Mouse (Mus musculus): ENCODE results near the gene Ovch2. TPM values are rescaled to one million over a fixed set of nuclear protein-coding genes. Genes with fewer than 3 reads are reported as not detected.
"Not testable (repeated sequence)": the region's sequence is repeated elsewhere in the genome, so short reads cannot be mapped to it uniquely, and the experiment has no call there.

The Ovch2 gene
- not detected in 2 replicates for polyA plus RNA-seq (2014; fragmentation: Nextera tagmentation; extraction: Ambion mirVana)

DNA sequence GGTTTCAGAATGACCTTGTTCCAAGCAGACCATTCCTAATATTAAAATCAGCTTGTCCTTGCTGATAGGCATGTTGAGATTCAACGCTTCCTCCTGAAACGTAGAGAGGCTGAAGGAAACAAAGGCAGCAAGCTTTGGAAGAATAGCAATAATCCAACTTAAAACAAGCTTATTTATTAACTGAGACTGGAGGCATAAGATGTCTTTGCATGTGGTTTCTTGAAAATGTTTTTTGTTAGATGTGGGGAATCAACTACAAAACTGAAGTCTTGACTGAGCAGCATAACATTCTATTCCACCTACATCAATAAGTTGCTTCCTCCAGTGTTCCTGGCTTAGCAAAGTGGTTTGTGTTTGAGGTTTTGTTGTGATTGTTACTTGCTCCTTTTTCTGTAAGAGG is at the start of gene Ovch2:
Gene Ovch2 (minus strand): TSS at position 101 of the 400 bp plus-strand sequence.
- Histone ChIP-seq H3K4me2 (ENCODE audit: low read length) (no peak within 1 kb of the TSS), H3K4me3 (ENCODE audit: control insufficient read depth in 1 of 2, insufficient read depth in 1 of 2, low read depth in 1 of 2, low read length in 2 of 2) (no peak within 1 kb of the TSS), H3K9me3 (ENCODE audit: control insufficient read depth, low read length) (no peaks in the 10 kb centered on the region), H3K36me3 (ENCODE audit: control insufficient read depth, insufficient read depth, low read length) (no peaks in the 10 kb centered on the region), H3K9ac (ENCODE audit: low read length) (no peak within 1 kb of the TSS), H3K4me1 (ENCODE audit: control insufficient read depth in 2 of 2, insufficient read depth in 2 of 2, low read length in 2 of 2) (no peaks in the 10 kb centered on the region), H3K27ac (replicated peaks in 1 of 2; ENCODE audit: control insufficient read depth in 1 of 2, insufficient read depth in 1 of 2, low read depth in 2 of 2, low read length in 2 of 2) (no peak within 1 kb of the TSS), H3K27me3 (ENCODE audit: control insufficient read depth, insufficient read depth, low read length) (no peaks in the 10 kb centered on the region)
- no peak for ATAC-seq (ENCODE audit: insufficient number of reproducible peaks, insufficient read depth, low FRiP score, low read depth)
- 82% methylated on average over 2 of the region's 2 CpGs for WGBS

DNA sequence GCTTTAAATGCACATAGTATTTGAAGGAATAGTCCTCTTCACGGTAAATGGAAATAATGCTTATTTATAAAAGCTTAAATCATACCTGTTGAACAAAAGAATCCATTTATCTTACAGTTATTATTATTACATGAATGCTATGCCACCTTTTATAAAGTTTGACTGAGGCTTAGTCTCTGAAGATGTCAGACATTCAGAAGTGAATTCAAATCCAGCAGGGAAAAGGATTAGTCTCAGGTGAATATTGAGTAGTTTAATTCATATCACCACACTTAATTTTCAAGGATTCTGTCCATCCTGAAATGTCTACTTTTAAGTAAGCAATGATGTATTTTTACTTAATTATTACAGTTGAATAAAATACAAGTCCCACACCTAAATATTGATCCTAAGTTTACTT is 46.4 kb upstream of the Ovch2 start, which contains the start of gene Olfr470:
Gene Olfr470 (minus strand): TSS at position 101 of the 400 bp plus-strand sequence.
- not testable (repeated sequence) for H3K4me3 ChIP-seq (ENCODE audit: control insufficient read depth in 1 of 2, insufficient read depth in 1 of 2, low read depth in 1 of 2, low read length in 2 of 2); H3K4me2 ChIP-seq (ENCODE audit: low read length); H3K9me3 ChIP-seq (ENCODE audit: control insufficient read depth, low read length); H3K4me1 ChIP-seq (ENCODE audit: control insufficient read depth in 2 of 2, insufficient read depth in 2 of 2, low read length in 2 of 2); ATAC-seq (ENCODE audit: insufficient number of reproducible peaks, insufficient read depth, low FRiP score, low read depth); H3K9ac ChIP-seq (ENCODE audit: low read length); H3K27me3 ChIP-seq (ENCODE audit: control insufficient read depth, insufficient read depth, low read length); H3K36me3 ChIP-seq (ENCODE audit: control insufficient read depth, insufficient read depth, low read length); H3K27ac ChIP-seq (replicated peaks in 1 of 2; ENCODE audit: control insufficient read depth in 1 of 2, insufficient read depth in 1 of 2, low read depth in 2 of 2, low read length in 2 of 2)
- 63% methylated on average over 1 of the region's 1 CpGs for WGBS

DNA sequence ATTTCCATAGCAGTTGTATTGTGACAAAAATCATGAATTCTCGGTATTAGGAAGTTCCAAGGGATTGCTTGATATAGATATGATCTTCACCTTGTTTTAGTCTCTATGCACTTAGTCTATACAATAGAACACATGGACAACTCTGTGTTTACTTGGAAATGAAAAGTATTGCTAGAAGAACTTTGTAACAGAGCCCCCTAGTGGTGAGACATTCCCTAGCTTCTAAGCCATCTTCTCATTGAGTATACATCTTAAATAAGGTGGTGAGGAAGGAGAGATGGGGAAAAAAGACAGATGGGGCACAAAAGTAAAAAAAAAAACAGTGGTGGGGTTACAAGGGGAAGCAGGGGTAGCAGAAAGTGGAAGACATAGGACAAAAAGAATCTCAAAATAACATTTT is 40.7 kb upstream of the Ovch2 start:
- Histone ChIP-seq H3K4me3 (ENCODE audit: control insufficient read depth in 1 of 2, insufficient read depth in 1 of 2, low read depth in 1 of 2, low read length in 2 of 2) (no peak overlapping the region), H3K4me1 (ENCODE audit: control insufficient read depth in 2 of 2, insufficient read depth in 2 of 2, low read length in 2 of 2) (no peaks in the 10 kb centered on the region), H3K27ac (replicated peaks in 1 of 2; ENCODE audit: control insufficient read depth in 1 of 2, insufficient read depth in 1 of 2, low read depth in 2 of 2, low read length in 2 of 2) (no peak overlapping the region), H3K36me3 (ENCODE audit: control insufficient read depth, insufficient read depth, low read length) (no peaks in the 10 kb centered on the region), H3K9me3 (ENCODE audit: control insufficient read depth, low read length) (no peaks in the 10 kb centered on the region), H3K9ac (ENCODE audit: low read length) (no peak overlapping the region), H3K4me2 (ENCODE audit: low read length) (no peak overlapping the region), H3K27me3 (ENCODE audit: control insufficient read depth, insufficient read depth, low read length) (no peaks in the 10 kb centered on the region)
- ATAC-seq (ENCODE audit: insufficient number of reproducible peaks, insufficient read depth, low FRiP score, low read depth), result no peak
- WGBS, result 72% methylated on average over 1 of the region's 1 CpGs

DNA sequence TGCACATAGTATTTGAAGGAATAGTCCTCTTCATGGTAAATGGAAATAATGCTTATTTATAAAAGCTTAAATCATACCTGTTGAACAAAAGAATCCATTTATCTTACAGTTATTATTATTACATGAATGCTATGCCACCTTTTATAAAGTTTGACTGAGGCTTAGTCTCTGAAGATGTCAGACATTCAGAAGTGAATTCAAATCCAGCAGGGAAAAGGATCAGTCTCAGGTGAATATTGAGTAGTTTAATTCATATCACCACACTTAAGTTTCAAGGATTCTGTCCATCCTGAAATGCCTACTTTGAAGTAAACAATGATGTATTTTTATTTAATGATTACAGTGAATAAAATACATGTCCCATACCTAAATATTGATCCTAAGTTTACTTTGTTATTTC is 24.4 kb upstream of the Ovch2 start, which contains the start of gene Olfr469:
Gene Olfr469 (minus strand): TSS at position 101 of the 400 bp plus-strand sequence.
- H3K9me3 ChIP-seq (ENCODE audit: control insufficient read depth, low read length); H3K4me3 ChIP-seq (ENCODE audit: control insufficient read depth in 1 of 2, insufficient read depth in 1 of 2, low read depth in 1 of 2, low read length in 2 of 2); H3K36me3 ChIP-seq (ENCODE audit: control insufficient read depth, insufficient read depth, low read length); H3K27me3 ChIP-seq (ENCODE audit: control insufficient read depth, insufficient read depth, low read length); H3K4me1 ChIP-seq (ENCODE audit: control insufficient read depth in 2 of 2, insufficient read depth in 2 of 2, low read length in 2 of 2); H3K27ac ChIP-seq (replicated peaks in 1 of 2; ENCODE audit: control insufficient read depth in 1 of 2, insufficient read depth in 1 of 2, low read depth in 2 of 2, low read length in 2 of 2); H3K4me2 ChIP-seq (ENCODE audit: low read length); ATAC-seq (ENCODE audit: insufficient number of reproducible peaks, insufficient read depth, low FRiP score, low read depth); H3K9ac ChIP-seq (ENCODE audit: low read length): not testable (repeated sequence)

- H3K9me3 ChIP-seq (ENCODE audit: control insufficient read depth, low read length); H3K4me1 ChIP-seq (ENCODE audit: control insufficient read depth in 2 of 2, insufficient read depth in 2 of 2, low read length in 2 of 2); ATAC-seq (ENCODE audit: insufficient number of reproducible peaks, insufficient read depth, low FRiP score, low read depth); H3K27ac ChIP-seq (replicated peaks in 1 of 2; ENCODE audit: control insufficient read depth in 1 of 2, insufficient read depth in 1 of 2, low read depth in 2 of 2, low read length in 2 of 2); H3K27me3 ChIP-seq (ENCODE audit: control insufficient read depth, insufficient read depth, low read length); H3K4me3 ChIP-seq (ENCODE audit: control insufficient read depth in 1 of 2, insufficient read depth in 1 of 2, low read depth in 1 of 2, low read length in 2 of 2); H3K4me2 ChIP-seq (ENCODE audit: low read length); H3K36me3 ChIP-seq (ENCODE audit: control insufficient read depth, insufficient read depth, low read length); H3K9ac ChIP-seq (ENCODE audit: low read length): not testable (repeated sequence)
- WGBS, result 42% methylated on average over 2 of the region's 2 CpGs
Measured at GRCm38 (mm10) chr7:107823867-107824266, 22.9 kb upstream of the Ovch2 start.

DNA sequence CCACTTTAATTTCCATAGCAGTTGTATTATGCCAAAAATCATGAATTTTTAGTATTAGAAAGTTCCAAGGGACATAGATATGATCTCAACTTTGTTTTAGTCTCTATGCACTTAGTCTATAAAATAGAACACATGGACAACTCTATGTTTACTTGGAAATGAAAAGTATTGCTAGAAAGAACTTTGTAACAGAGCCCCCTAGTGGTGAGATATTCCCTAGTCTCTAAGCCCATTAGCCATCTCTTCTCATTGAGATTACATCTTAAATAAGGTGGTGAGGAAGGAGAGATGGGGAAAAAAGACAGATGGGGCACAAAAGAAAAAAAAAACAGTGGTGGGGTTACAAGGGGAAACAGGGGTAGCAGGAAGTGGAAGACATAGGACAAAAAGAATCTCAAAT is 18.4 kb upstream of the Ovch2 start:
- Histone ChIP-seq H3K27me3 (ENCODE audit: control insufficient read depth, insufficient read depth, low read length) (no peaks in the 10 kb centered on the region), H3K36me3 (ENCODE audit: control insufficient read depth, insufficient read depth, low read length) (no peaks in the 10 kb centered on the region), H3K9ac (ENCODE audit: low read length) (no peak overlapping the region), H3K9me3 (ENCODE audit: control insufficient read depth, low read length) (no peaks in the 10 kb centered on the region), H3K27ac (replicated peaks in 1 of 2; ENCODE audit: control insufficient read depth in 1 of 2, insufficient read depth in 1 of 2, low read depth in 2 of 2, low read length in 2 of 2) (no peak overlapping the region), H3K4me3 (ENCODE audit: control insufficient read depth in 1 of 2, insufficient read depth in 1 of 2, low read depth in 1 of 2, low read length in 2 of 2) (no peak overlapping the region), H3K4me1 (ENCODE audit: control insufficient read depth in 2 of 2, insufficient read depth in 2 of 2, low read length in 2 of 2) (no peaks in the 10 kb centered on the region), H3K4me2 (ENCODE audit: low read length) (no peak overlapping the region)
- no peak for ATAC-seq (ENCODE audit: insufficient number of reproducible peaks, insufficient read depth, low FRiP score, low read depth)

DNA sequence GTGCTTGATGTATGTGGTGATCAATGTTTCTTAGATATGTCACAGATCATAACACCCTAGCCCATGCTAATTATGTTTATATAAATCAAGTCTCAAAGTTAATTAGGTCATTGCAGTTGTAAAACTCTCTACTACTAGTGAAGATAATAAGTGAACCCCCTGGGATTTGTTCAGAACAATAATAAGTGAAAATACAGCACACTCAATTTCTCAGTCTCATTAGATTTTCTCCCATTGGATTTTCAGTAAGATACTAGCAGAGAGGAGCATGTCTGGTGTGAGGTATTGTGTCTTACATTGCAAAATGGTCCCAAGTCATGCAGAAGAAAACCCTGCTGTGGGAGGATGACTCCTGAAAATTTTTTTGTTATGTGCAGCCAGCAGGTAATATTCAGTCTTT is 11.0 kb upstream of the Ovch2 start, which contains the start of gene Olfr467:
Gene Olfr467 (plus strand): TSS at position 301 of the 400 bp plus-strand sequence.
- H3K4me2 ChIP-seq (ENCODE audit: low read length), result no peak within 1 kb of the TSS
- H3K36me3 ChIP-seq (ENCODE audit: control insufficient read depth, insufficient read depth, low read length), result no peaks in the 10 kb centered on the region
- no peak for ATAC-seq (ENCODE audit: insufficient number of reproducible peaks, insufficient read depth, low FRiP score, low read depth)
- no peak within 1 kb of the TSS for H3K27ac ChIP-seq (replicated peaks in 1 of 2; ENCODE audit: control insufficient read depth in 1 of 2, insufficient read depth in 1 of 2, low read depth in 2 of 2, low read length in 2 of 2)
- H3K4me3 ChIP-seq (ENCODE audit: control insufficient read depth in 1 of 2, insufficient read depth in 1 of 2, low read depth in 1 of 2, low read length in 2 of 2), result no peak within 1 kb of the TSS
- no peaks in the 10 kb centered on the region for H3K9me3 ChIP-seq (ENCODE audit: control insufficient read depth, low read length)
- no peaks in the 10 kb centered on the region for H3K27me3 ChIP-seq (ENCODE audit: control insufficient read depth, insufficient read depth, low read length)
- H3K4me1 ChIP-seq (ENCODE audit: control insufficient read depth in 2 of 2, insufficient read depth in 2 of 2, low read length in 2 of 2), result no peaks in the 10 kb centered on the region
- no peak within 1 kb of the TSS for H3K9ac ChIP-seq (ENCODE audit: low read length)

DNA sequence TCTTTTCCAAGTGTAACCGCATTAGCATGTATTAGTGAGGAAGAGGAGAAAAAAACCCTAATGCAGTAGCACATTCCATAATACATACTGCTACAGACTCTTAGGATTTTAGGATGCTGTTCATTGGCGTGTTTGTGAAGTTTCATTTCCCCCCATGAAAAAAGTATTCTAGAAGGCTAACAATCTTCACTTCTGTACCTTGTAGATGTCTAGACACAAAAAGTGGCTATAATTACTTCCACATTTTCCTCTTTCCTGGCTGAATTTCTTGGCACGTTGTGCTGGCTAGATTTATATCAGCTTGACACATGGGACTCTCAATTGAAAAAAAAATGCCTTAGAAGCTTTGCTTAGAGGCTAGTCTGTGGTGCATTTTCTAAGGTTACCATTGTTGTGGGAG is 1.1 kb upstream of the Ovch2 start:
- Histone ChIP-seq H3K4me1 (ENCODE audit: control insufficient read depth in 2 of 2, insufficient read depth in 2 of 2, low read length in 2 of 2) (no peaks in the 10 kb centered on the region), H3K4me2 (ENCODE audit: low read length) (no peak overlapping the region), H3K27me3 (ENCODE audit: control insufficient read depth, insufficient read depth, low read length) (no peaks in the 10 kb centered on the region), H3K27ac (replicated peaks in 1 of 2; ENCODE audit: control insufficient read depth in 1 of 2, insufficient read depth in 1 of 2, low read depth in 2 of 2, low read length in 2 of 2) (no peak overlapping the region), H3K9ac (ENCODE audit: low read length) (no peak overlapping the region), H3K4me3 (ENCODE audit: control insufficient read depth in 1 of 2, insufficient read depth in 1 of 2, low read depth in 1 of 2, low read length in 2 of 2) (no peak overlapping the region), H3K36me3 (ENCODE audit: control insufficient read depth, insufficient read depth, low read length) (no peaks in the 10 kb centered on the region), H3K9me3 (ENCODE audit: control insufficient read depth, low read length) (no peaks in the 10 kb centered on the region)
- ATAC-seq (ENCODE audit: insufficient number of reproducible peaks, insufficient read depth, low FRiP score, low read depth), result no peak
- 59% methylated on average over 3 of the region's 3 CpGs for WGBS
